Mouse (Mus musculus) MEL (cell line): ENCODE results near the gene Zp3.

ENCODE experiments used
- CHD2 ChIP-seq: IDR thresholded peaks from 2 replicates; pipeline ENCODE4 v1.6.1; 2011; ENCODE audit warnings: low read length, improper control_type of control experiment
- CTCF ChIP-seq, 3 experiments: IDR thresholded peaks in 2 of 3; conservative IDR thresholded peaks in 1 of 3; 2 replicates each; pipeline ENCODE4 v1.5.1; 2011 to 2012; ENCODE audit warnings: low read length in 3 of 3, low read depth in 2 of 3, mild to moderate bottlenecking in 2 of 3, improper control_type of control experiment in 1 of 3, inconsistent platforms in 1 of 3, mixed read lengths in 1 of 3, moderate library complexity in 1 of 3; ENCODE audit not compliant: control insufficient read depth in 1 of 3, insufficient read depth in 1 of 3, poor library complexity in 1 of 3, severe bottlenecking in 1 of 3
- EP300 ChIP-seq, 2 experiments: IDR thresholded peaks; 2 replicates each; pipeline ENCODE4 v1.6.1; 2011; ENCODE audit warnings: improper control_type of control experiment in 2 of 2, low read length in 2 of 2, low read depth in 1 of 2, mild to moderate bottlenecking in 1 of 2
- ETS1 ChIP-seq: IDR thresholded peaks from 2 replicates; pipeline ENCODE4 v1.6.1; 2012; ENCODE audit warnings: low read depth, mild to moderate bottlenecking, inconsistent platforms, low read length, improper control_type of control experiment, moderate library complexity
- GABPA ChIP-seq: IDR thresholded peaks from 2 replicates; pipeline ENCODE4 v1.6.1; 2012; ENCODE audit warnings: low read depth, mild to moderate bottlenecking, inconsistent platforms, low read length, improper control_type of control experiment, moderate library complexity
- HCFC1 ChIP-seq: IDR thresholded peaks from 2 replicates; pipeline ENCODE4 v1.6.1; 2012; ENCODE audit warnings: low read depth, mild to moderate bottlenecking, inconsistent platforms, low read length, improper control_type of control experiment, moderate library complexity
- MAX ChIP-seq: IDR thresholded peaks from 2 replicates; pipeline ENCODE4 v1.6.1; 2011; ENCODE audit warnings: low read length, improper control_type of control experiment

DNA sequence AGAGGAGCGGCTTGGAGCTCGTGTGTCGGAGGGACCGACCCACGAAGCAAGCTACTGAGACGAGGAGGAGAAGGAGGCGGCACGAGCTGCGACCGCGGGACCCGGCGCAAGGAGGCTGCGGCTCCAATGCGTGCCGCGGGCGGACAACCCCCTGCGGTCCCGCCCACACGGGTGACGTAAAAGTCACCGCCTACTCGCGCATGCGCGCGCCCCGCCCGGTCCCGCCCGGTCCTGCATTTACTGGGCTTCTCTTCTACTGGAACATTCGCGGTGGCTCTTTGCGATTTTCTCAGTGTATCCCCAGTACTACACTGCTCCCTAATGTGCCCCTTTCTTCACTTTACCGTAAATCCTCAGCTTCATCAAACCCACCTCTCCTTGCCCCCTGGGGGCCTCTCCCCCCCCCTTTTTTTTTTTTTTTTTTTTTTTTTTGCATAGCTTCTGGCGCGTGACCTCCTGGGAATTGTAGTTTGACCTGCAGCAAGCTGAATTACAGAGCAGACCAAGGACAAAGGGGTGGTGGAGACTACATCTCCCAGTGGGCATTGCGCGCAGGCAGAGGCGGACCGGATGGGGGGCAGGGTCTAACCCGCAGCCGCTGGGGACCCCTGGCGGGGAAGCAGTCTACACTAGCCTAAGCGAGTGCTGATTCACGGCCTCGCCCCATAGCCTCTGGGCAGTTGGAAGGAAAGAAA, 45.3 kb upstream of the Zp3 start, which contains the start of gene Ywhag:
- 0 out of 2 replicates have a peak, but pooled peaks have one; percentile 1 for TF ChIP-seq ETS1
- TF ChIP-seq CTCF (IDR thresholded peaks at IDR 0.05 in 2 of 3, conservative IDR thresholded peaks at IDR 0.05 in 1 of 3; ENCODE audit: control insufficient read depth in 1 of 3, insufficient read depth in 1 of 3, low read depth in 2 of 3, low read length in 3 of 3, poor library complexity in 1 of 3, severe bottlenecking in 1 of 3) = peak; percentile 29 to 68 (median 61); a peak in 5 of 6 replicates
- peak in 1 of 2 experiments; percentile 23; a peak in 2 of 4 replicates for TF ChIP-seq EP300 (IDR thresholded peaks at IDR 0.05; ENCODE audit: low read depth in 1 of 2, low read length in 2 of 2)
- TF ChIP-seq GABPA = no peak
- TF ChIP-seq CHD2 = no peak
- peak; percentile 78 for TF ChIP-seq MAX
- TF ChIP-seq HCFC1 = peak; percentile 97
